Mouse (Mus musculus): ENCODE measurements at regions not wholly inside any gene's neighbourhood (a gene's known extent, or its start where the extent isn't known, plus 50 kb on each side); places are given as distances from the start of the nearest gene placed in this dataset.

DNA sequence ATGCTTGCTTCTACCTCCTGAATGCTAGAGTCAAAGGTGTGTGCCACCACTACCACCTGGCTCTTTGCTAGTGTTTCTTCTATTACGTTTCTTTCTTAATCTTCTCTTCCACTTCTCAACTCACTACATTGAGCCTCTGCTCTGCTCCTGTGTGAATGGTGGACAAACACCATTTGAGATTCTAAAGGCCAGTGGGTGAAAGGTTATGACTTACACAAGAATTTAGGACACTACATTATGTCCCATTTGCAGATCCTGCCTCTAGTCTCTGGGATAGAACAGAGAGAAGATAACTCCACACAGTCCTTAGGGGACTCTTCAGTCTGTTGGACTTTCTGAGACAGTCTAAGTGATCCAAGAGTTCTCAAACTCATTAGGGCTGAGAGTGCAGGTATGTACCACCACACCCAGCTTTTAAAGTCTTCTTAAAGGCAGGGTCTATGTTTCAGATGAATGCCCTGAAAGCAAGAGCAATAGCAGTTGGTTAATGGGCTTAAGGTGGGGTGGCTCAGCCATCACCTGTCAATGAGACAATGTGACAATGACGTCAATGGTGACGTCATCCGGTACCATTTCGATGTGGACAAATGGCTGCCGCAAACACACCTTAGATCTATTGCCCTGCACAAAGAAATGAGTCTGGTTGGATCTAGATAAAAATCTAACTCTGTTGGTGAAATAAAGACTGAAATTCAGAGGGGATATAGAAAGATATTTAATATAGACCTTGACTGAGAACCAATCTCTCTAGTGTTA is 131.4 kb downstream of the Cd24a start:
- no peak for ATAC-seq (replicated peaks; ENCODE audit: low read depth, poor library complexity, severe bottlenecking)

DNA sequence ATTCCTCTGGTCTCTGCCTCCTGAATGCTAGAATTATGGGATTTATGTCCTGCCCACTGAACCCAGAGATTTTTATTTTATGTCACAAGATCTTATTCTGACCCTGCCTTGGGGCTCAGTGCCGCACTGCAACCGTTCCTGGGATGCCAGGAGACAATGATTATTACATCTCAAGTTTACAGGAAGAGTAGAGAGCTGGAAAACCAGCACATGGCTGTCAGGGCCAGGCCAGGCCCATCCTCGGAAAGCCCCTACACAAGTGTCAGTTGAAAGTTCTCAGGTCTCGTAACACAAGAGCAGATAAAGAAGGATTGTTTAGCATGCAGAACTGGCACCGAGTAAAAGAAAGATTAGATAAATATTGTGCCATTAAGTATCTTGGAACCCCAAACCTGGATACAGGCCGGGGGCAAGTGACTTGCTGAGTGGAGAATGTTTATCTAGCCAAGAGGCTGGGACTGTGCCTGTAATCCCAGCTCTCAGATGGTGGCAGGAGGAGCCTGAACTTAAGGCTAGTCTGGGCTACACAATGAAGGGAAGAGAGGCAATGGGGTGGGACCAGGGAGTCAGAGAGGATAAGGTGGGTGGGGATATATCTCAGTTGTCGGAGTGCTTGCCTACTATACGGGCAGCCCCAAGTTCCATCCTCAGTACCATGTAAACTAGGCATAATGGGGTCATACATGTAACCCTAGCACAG is 132.3 kb downstream of the Cd24a start:
- no peak for ATAC-seq (replicated peaks; ENCODE audit: low read depth, poor library complexity, severe bottlenecking)

DNA sequence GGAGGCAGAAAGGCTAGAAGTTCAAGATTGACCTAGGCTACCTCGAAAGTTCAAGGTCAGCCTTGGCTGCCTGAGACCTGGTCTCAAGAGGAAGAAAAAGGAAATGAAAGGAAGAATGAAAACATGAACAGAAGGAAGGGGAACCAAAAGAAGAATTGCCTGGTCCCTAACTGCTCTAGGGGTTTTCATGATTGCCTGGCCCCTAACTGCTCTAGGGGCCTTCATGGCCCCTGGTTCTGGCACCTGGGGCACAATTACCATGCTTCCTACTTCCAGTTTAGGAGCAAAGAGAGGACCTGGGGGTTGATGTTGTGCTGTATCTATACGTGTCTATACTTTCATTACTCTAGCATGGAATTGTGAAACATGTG is 132.8 kb downstream of the Cd24a start:
- ATAC-seq (replicated peaks; ENCODE audit: low read depth, poor library complexity, severe bottlenecking), result no peak

DNA sequence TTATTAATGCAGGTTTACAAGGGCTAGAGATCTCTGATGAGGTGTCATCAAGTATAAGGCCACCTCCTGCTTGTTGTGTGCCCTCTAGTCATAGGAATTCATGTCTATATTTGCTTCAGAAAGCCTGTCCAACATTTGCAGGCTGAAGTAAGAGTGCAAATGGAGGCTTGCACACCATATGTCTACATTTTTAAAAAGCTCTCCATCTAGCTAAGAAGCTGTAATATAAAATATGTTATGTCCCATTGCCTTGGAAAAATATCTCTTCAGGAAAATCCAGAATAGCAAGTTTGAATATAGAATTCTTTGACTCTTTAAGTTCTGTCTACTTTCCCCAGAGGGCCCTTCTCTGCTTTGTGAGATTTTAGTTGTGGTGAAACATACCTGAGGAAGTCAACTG is 134.6 kb downstream of the Cd24a start:
- no peak for ATAC-seq (replicated peaks; ENCODE audit: low read depth, poor library complexity, severe bottlenecking)

GRCm38 (mm10) chr10:43718768-43719167 is 140.7 kb downstream of the Cd24a start:
- no peak for ATAC-seq (replicated peaks; ENCODE audit: low read depth, poor library complexity, severe bottlenecking)

DNA sequence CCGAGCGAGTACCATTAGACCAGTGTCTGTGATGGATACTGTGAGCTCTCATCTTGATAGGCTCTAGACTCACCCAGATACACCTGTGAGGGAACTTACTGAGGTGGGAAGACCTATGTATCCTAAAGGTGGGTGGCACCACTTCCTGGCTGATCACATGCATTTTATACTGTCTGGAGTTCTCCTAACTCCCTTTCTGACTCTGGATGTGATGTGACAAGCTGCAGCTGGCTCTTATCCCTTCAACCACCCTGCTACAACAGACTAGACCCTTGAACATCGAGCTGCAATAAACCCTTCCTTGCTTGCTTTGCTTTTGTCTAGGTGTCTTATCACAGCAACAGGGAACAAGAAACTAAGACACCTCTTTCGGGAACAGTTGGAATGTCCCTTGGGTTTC is 143.3 kb downstream of the Cd24a start:
- no peak for ATAC-seq (replicated peaks; ENCODE audit: low read depth, poor library complexity, severe bottlenecking)

- no peak for ATAC-seq (replicated peaks; ENCODE audit: low read depth, poor library complexity, severe bottlenecking)
Observed at GRCm38 (mm10) chr10:43722164-43722563, 144.1 kb downstream of the Cd24a start.

DNA sequence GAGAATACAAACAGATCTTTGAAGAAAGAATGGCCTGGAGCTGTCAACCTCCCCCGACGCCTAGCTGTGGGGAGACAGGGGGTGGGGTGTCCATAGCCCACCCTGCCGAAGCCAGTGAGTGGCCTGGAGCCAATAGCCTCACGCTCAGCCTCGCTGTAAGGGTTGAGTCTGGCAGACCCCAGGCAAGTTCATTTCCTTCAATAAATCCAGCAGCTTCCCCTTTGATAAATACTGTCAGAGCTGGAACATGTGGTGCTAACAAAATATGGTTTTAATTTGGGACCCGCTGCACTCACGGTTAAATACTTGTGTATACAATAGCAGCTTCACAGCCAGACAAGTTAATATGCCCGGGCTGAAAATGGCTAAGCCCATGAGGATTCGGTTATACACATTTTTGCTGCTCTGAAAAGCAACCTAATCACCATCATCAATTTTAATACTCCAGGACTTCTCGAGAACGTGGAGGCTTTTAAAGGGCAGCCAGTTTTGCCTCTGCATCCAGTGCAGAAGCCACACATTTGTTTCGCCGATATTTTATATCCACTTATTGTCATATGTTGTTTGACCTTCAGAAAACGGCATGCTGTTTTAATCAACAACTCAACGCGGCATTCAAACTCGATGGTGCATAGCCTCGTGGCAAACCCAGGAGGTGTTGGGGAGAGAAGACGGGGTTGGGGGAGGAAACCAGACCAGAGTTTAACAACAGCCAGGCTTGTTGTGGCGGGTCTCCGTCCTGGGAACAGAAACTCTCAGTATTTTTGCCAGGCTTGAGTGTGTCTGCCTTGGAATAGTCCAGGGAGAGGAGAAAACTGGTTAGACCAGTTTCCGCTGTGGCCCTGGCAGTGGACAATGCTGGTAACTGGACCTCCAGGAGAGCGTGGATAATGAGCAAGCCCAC is 144.9 kb downstream of the Cd24a start:
- peak; percentile 27 for ATAC-seq (replicated peaks; ENCODE audit: low read depth, poor library complexity, severe bottlenecking)

DNA sequence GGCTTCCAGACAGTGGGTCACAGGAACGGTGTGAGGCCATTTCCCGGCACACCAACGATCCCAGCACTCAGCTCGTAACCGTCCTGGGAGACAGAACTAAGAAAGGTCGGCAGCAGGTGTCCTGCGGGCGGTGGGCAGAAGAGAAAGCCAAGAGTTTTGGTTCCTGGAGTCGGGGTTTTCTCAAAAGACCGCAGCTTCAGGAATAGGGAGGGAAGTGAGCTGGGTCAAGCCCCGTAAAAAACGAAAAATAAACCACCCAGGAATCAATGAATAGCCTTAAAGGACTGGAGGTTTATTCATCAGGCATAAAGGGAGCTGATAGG is 145.5 kb downstream of the Cd24a start:
- ATAC-seq (replicated peaks; ENCODE audit: low read depth, poor library complexity, severe bottlenecking), result 0 out of 2 replicates have a peak, but pooled peaks have one; percentile 3

- ATAC-seq (replicated peaks; ENCODE audit: low read depth, poor library complexity, severe bottlenecking), result peak; percentile 82
Observed at GRCm38 (mm10) chr10:43727746-43728145, 149.7 kb downstream of the Cd24a start.

DNA sequence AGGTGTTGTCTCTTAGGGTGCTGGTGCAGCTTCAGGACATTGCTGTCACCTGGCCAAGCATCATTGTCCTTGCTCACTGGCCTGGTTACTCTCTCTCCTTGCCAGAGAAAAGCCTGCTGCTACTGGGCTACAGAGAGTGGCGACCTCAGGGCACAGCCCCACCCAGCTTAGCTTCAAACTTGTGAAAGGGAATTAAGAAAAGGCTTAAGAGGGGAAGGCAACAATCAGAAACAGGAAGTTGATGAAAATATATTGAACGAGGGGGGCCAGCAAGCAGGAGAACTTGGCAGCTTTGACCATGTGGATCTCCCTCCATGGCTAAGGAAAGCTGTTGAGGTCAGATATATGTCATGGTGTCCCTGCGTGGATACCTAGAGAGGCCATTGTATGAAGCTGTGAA is 151.1 kb downstream of the Cd24a start:
- peak; percentile 42; the same call in 1 of the 2 replicates for ATAC-seq (replicated peaks; ENCODE audit: low read depth, poor library complexity, severe bottlenecking)

DNA sequence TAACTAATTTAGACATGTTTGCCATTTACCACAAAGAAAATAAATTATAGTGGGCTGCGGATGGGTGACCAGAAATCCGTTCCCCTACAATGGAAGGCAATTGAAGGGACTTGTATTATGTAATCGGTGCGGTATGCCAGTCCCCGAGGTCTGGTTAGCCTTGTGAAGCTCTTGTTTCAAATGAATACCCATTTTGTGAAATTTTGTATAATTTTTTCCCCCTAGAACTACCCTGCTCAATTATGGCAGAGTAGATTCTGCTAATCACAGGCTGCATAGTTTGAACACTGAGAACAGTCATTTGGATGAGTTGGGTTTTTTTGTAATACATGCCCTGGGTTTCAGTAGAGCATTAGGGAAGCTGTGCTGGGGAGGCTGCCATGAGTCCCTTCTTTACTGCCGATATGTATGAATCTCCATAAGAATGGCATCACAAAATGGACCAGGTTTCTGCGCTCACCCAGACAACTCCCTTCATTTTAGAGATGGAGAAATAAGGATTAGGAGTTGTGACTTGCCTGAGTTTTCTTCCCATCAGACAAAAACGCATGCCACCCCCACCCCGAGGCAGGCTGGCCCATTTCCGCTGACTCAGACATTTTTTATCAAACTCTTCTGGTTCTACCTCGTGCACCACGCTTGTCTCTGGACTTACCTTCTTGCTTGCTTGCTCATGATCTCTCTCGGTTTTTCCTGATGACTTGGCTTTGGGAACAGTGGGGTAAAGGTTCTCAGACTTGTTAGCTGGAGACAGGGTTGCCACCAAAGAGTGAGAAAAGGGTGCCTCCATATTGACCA is 155.7 kb downstream of the Cd24a start:
- ATAC-seq (replicated peaks; ENCODE audit: low read depth, poor library complexity, severe bottlenecking), result no peak

- no peak for ATAC-seq (replicated peaks; ENCODE audit: low read depth, poor library complexity, severe bottlenecking)
Observed at GRCm38 (mm10) chr10:43739181-43739580, 161.1 kb downstream of the Cd24a start.

DNA sequence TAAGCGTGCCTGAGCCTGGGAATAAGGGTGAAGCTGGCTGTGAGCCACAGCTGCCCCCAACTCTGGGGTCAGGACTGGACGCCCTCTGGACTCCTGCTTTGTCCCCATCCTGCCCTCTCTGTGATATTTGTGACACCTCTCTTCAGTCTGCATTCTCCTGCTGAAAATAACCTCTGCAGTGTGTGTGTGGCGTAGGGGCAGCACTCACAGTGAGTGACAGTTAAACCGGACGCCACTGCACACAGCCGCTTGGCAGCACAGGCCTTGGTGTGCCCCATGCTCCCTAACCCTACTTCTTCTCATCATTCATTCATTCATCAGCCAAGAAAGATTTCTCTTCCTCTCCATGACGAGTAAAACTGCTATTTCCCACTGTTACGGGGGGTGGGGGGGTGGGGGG is 161.6 kb downstream of the Cd24a start:
- 0 out of 2 replicates have a peak, but pooled peaks have one; percentile 21 for ATAC-seq (replicated peaks; ENCODE audit: low read depth, poor library complexity, severe bottlenecking)

DNA sequence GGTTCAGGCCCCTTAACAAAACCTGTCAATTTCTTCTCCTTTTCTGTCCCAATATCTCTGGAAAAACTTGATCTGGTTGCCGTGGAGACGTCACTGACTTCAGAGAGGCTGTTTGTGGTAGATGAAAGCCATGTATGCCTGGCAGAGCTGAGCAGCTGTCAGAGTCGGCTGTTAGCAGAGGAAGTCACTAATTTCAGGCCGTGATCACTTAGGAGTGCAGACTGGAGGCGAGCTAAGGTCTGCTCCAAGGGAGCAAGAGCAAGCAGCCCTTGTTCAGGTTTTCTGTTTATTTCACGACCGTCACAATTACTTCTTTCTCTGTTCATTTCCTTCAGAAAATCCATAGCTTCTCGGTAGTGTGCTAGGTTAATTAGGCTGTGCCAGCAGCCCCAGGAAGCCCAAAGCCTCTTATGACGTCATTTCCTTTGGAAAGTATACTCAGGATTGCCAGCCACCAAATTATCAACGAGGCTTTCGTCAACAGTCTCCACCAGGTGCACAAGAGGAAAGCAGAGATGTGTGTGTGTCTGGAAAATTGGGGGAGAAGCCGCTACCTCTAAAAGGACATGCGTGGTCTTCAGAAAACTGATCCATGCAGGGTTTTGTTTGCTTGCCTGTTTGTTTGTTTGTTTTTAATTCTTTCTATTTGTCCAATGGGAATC is 161.2 kb downstream of the Qrsl1 start:
- ATAC-seq (replicated peaks; ENCODE audit: low read depth, poor library complexity, severe bottlenecking), result peak; percentile 87

DNA sequence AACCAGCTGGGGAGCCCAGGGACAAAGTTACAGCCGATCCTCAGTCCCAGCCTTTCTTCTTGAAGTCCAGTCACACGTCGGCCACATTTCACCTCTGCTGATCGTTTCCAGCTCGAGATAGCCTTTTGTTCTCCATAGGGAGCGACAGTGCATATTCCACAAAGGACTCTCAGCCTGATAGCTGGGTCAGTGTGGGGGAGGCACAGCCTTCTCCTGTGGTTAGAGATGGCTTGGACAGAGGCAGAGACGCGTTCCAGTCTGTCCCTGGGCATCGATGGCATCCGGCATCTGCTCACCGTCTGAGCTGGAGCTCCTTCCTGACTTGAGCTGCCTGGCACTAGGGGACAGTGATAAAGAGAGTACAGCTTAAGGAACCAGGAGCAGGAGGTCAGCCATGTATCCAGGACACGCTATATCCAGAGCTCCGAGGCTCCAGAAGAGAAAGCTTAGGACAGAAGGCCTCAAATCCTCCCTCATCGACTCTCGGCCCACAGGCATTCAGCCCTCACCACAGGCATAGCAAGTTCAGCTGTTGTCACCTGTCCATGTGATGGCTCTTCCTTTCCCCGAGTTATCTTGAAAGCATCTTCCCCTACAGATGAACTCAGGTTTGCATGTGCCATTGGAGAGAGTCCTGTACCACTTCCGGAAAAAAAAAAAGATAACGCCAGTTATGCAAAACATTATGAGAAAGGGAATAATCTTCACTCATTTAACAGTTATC is 160.0 kb downstream of the Qrsl1 start:
- no peak for ATAC-seq (replicated peaks; ENCODE audit: low read depth, poor library complexity, severe bottlenecking)

GRCm38 (mm10) chr10:43742085-43743054 is 159.2 kb downstream of the Qrsl1 start:
- ATAC-seq (replicated peaks; ENCODE audit: low read depth, poor library complexity, severe bottlenecking), result 0 out of 2 replicates have a peak, but pooled peaks have one; percentile 4
